In genomic region chr17:47754246-47754645, GRCm38 (mm10) we compare ENCODE assay signal across 9 mouse cellular contexts. TPM values are rescaled to one million over a fixed set of nuclear protein-coding genes. Genes with fewer than 3 reads are reported as not detected.
DNase-seq lines count a peak whose midpoint lies in the region; ATAC-seq and TF ChIP-seq lines count a peak whose summit lies in the region.
"Had no signal": no experiment of that assay in that cellular context is flagged by ENCODE, and none has a peak within 500 bp of the region (broad histone marks: within the 10 kb centered on the region; RNA-seq: fewer than 3 reads in every experiment).

No protein-coding gene starts in this region.

- no peaks in the 10 kb centered on the region for H3K36me3 ChIP-seq in lung, postnatal 0 days (ENCODE audit: insufficient read depth, low read length)
- H3K36me3 ChIP-seq in stomach, postnatal 0 days (ENCODE audit: control insufficient read depth, insufficient read depth, low read length) = no peaks in the 10 kb centered on the region
- H3K36me3 ChIP-seq in forebrain, embryonic 14.5 days (ENCODE audit: control insufficient read depth, insufficient read depth, low read length) = no peaks in the 10 kb centered on the region
- no peaks in the 10 kb centered on the region for H3K36me3 ChIP-seq in hindbrain, postnatal 0 days (ENCODE audit: insufficient read depth, low read length)

- no peak overlapping the region for H3K4me3 ChIP-seq in lung, postnatal 0 days (ENCODE audit: low read depth, low read length)
- H3K4me3 ChIP-seq in stomach, postnatal 0 days (ENCODE audit: low read depth, low read length) = no peak overlapping the region
- no peak overlapping the region for H3K4me3 ChIP-seq in forebrain, embryonic 14.5 days (ENCODE audit: low read depth, low read length)
- H3K4me3 ChIP-seq in hindbrain, postnatal 0 days (ENCODE audit: low read length) = no peak overlapping the region

- 0 out of 2 replicates have a peak, but pooled peaks cover 3% of the 10 kb centered on the region for H3K4me1 ChIP-seq in lung, postnatal 0 days (ENCODE audit: insufficient read depth, low read depth, low read length)
- H3K4me1 ChIP-seq in stomach, postnatal 0 days (replicated peaks; ENCODE audit: control insufficient read depth, insufficient read depth) = no peaks in the 10 kb centered on the region
- H3K4me1 ChIP-seq in forebrain, embryonic 14.5 days (ENCODE audit: control insufficient read depth, insufficient read depth, low read length) = no peaks in the 10 kb centered on the region
- no peaks in the 10 kb centered on the region for H3K4me1 ChIP-seq in hindbrain, postnatal 0 days (ENCODE audit: insufficient read depth, low read length)

- no peak overlapping the region for H3K4me2 ChIP-seq in lung, postnatal 0 days (replicated peaks; ENCODE audit: low read depth, low read length)
- H3K4me2 ChIP-seq in stomach, postnatal 0 days (replicated peaks; ENCODE audit: low read depth) = no peak overlapping the region
- no peak overlapping the region for H3K4me2 ChIP-seq in forebrain, embryonic 14.5 days (ENCODE audit: low read length)
- no peak overlapping the region for H3K4me2 ChIP-seq in hindbrain, postnatal 0 days (ENCODE audit: low read depth, low read length)

- H3K27me3 ChIP-seq in lung, postnatal 0 days (replicated peaks; ENCODE audit: insufficient read depth, low read length) = no peaks in the 10 kb centered on the region
- H3K27me3 ChIP-seq in stomach, postnatal 0 days (ENCODE audit: control insufficient read depth, insufficient read depth, low read length) = no peaks in the 10 kb centered on the region
- no peaks in the 10 kb centered on the region for H3K27me3 ChIP-seq in forebrain, embryonic 14.5 days (replicated peaks; ENCODE audit: control insufficient read depth, insufficient read depth, low read length)
- no peaks in the 10 kb centered on the region for H3K27me3 ChIP-seq in hindbrain, postnatal 0 days (ENCODE audit: insufficient read depth, low read length)

- peak; percentile 82 for ATAC-seq in lung, postnatal 0 days
- no peak for ATAC-seq in stomach, postnatal 0 days (ENCODE audit: low FRiP score, low TSS enrichment)
- ATAC-seq in forebrain, embryonic 14.5 days = no peak
- no peak for ATAC-seq in hindbrain, postnatal 0 days
- ATAC-seq in activated CD4-positive, CD25-positive, alpha-beta regulatory T cell, adult 4 months = no peak

- H3K9me3 ChIP-seq in lung, postnatal 0 days (ENCODE audit: low read length) = no peaks in the 10 kb centered on the region
- H3K9me3 ChIP-seq in stomach, postnatal 0 days (ENCODE audit: control insufficient read depth, low read length) = no peaks in the 10 kb centered on the region
- no peaks in the 10 kb centered on the region for H3K9me3 ChIP-seq in forebrain, embryonic 14.5 days (replicated peaks; ENCODE audit: control insufficient read depth, low read length)
- no peaks in the 10 kb centered on the region for H3K9me3 ChIP-seq in hindbrain, postnatal 0 days (ENCODE audit: low read length)

- H3K27ac ChIP-seq in lung, postnatal 0 days (ENCODE audit: low read length) = peak overlapping the region; percentile 49; the same call in 1 of the 2 replicates
- H3K27ac ChIP-seq in stomach, postnatal 0 days (replicated peaks) = no peak overlapping the region
- H3K27ac ChIP-seq in forebrain, embryonic 14.5 days (ENCODE audit: low read depth, low read length) = no peak overlapping the region
- H3K27ac ChIP-seq in hindbrain, postnatal 0 days = no peak overlapping the region

- no peak for TF ChIP-seq EP300 in lung, postnatal 0 days (IDR thresholded peaks at IDR 0.05)
- TF ChIP-seq EP300 in stomach, postnatal 0 days (optimal IDR thresholded peaks at IDR 0.05) = no peak

- peak; percentile 64 for DNase-seq in urinary bladder, postnatal 14 days (ENCODE audit: low spot score)
- no peak for DNase-seq in urinary bladder, postnatal 10 days (ENCODE audit: low spot score)
- DNase-seq in heart, adult 8-10 months (ENCODE audit: low spot score) = peak; percentile 81
- peak; percentile 90 for DNase-seq in lung, postnatal 0 days (ENCODE audit: low spot score)
- DNase-seq in stomach, postnatal 0 days (ENCODE audit: low spot score) = peak; percentile 63
- DNase-seq in forebrain, embryonic 14.5 days (ENCODE audit: low spot score) = no peak
- DNase-seq in hindbrain, postnatal 0 days (ENCODE audit: low spot score) = no peak

- H3K9ac ChIP-seq in lung, postnatal 0 days (replicated peaks; ENCODE audit: low read depth) = no peak overlapping the region
- H3K9ac ChIP-seq in stomach, postnatal 0 days (ENCODE audit: low read length) = no peak overlapping the region
- H3K9ac ChIP-seq in forebrain, embryonic 14.5 days (ENCODE audit: low read length) = no peak overlapping the region
- H3K9ac ChIP-seq in hindbrain, postnatal 0 days (replicated peaks; ENCODE audit: low read length) = no peak overlapping the region

- no peak for TF ChIP-seq CTCF in lung, postnatal 0 days (IDR thresholded peaks at IDR 0.05)
- TF ChIP-seq CTCF in stomach, postnatal 0 days (IDR thresholded peaks at IDR 0.05; ENCODE audit: low read depth) = no peak
- TF ChIP-seq CTCF in hindbrain, postnatal 0 days (IDR thresholded peaks at IDR 0.05; ENCODE audit: low read depth) = no peak

- 66% methylated on average over 10 of the region's 13 CpGs for WGBS in lung, postnatal 0 days
- WGBS in stomach, postnatal 0 days = 74% methylated on average over 12 of the region's 13 CpGs
- 85% methylated on average over 11 of the region's 13 CpGs for WGBS in forebrain, embryonic 14.5 days
- WGBS in hindbrain, postnatal 0 days = 83% methylated on average over 11 of the region's 13 CpGs

RNA-seq across cellular contexts. Expression of gene Tfeb, which starts 17.4 kb away (rescaled TPM):
- total RNA-seq in heart, adult 8-10 months (2022) = 10 to 100 TPM; 36.9 to 42.6 (median 39.1) TPM
- polyA plus RNA-seq in lung, postnatal 0 days (2015; fragmentation: Nextera tagmentation; extraction: Ambion mirVana) = 17.8 and 21.3 TPM in 2 replicates
- 10.4 and 13.8 TPM in 2 replicates for polyA plus RNA-seq in stomach, postnatal 0 days (2015; fragmentation: Nextera tagmentation; extraction: Ambion mirVana)
- polyA plus RNA-seq in forebrain, embryonic 14.5 days (2014; fragmentation: Nextera tagmentation; extraction: Ambion mirVana) = 2.2 and 2.4 TPM in 2 replicates
- total RNA-seq in hindbrain, postnatal 0 days (2014; rRNA removed) = 10.0 and 13.2 TPM in 2 replicates
- polyA plus RNA-seq in hindbrain, postnatal 0 days (2015; fragmentation: Nextera tagmentation; extraction: Ambion mirVana) = 6.6 TPM in 2 replicates
- polyA plus RNA-seq in activated CD4-positive, CD25-positive, alpha-beta regulatory T cell, adult 4 months (2017; shearing (Covaris generic)) = 10 to 100 TPM in 1 of 2 experiments, 1 to 10 TPM in 1; 8.7 to 14.9 TPM

RNA-seq across cellular contexts. Expression of gene Pgc, which starts 27.6 kb away (rescaled TPM):
- not detected for total RNA-seq in heart, adult 8-10 months (2022)
- polyA plus RNA-seq in lung, postnatal 0 days (2015; fragmentation: Nextera tagmentation; extraction: Ambion mirVana) = 22.6 and 25.4 TPM in 2 replicates
- 1,647 and 1,784 TPM in 2 replicates for polyA plus RNA-seq in stomach, postnatal 0 days (2015; fragmentation: Nextera tagmentation; extraction: Ambion mirVana)
- not detected in 2 replicates for polyA plus RNA-seq in forebrain, embryonic 14.5 days (2014; fragmentation: Nextera tagmentation; extraction: Ambion mirVana)
- 0.21 TPM in 1 of 2 replicates, not detected in the other for total RNA-seq in hindbrain, postnatal 0 days (2014; rRNA removed)
- 0.14 and 0.42 TPM in 2 replicates for polyA plus RNA-seq in hindbrain, postnatal 0 days (2015; fragmentation: Nextera tagmentation; extraction: Ambion mirVana)
- polyA plus RNA-seq in activated CD4-positive, CD25-positive, alpha-beta regulatory T cell, adult 4 months (2017; shearing (Covaris generic)) = not detected
- polyA plus RNA-seq: neural tube, embryonic 11.5 days had no signal

RNA-seq across cellular contexts. Expression of gene Prickle4, which starts 59.7 kb away (rescaled TPM):
- 1 to 10 TPM; 3.0 to 5.6 (median 3.7) TPM for total RNA-seq in heart, adult 8-10 months (2022)
- 0.94 and 1.9 TPM in 2 replicates for polyA plus RNA-seq in lung, postnatal 0 days (2015; fragmentation: Nextera tagmentation; extraction: Ambion mirVana)
- polyA plus RNA-seq in stomach, postnatal 0 days (2015; fragmentation: Nextera tagmentation; extraction: Ambion mirVana) = 0.19 and 0.51 TPM in 2 replicates
- polyA plus RNA-seq in forebrain, embryonic 14.5 days (2014; fragmentation: Nextera tagmentation; extraction: Ambion mirVana) = 0.42 and 0.62 TPM in 2 replicates
- 2.2 TPM in 1 of 2 replicates, not detected in the other for total RNA-seq in hindbrain, postnatal 0 days (2014; rRNA removed)
- 1.5 and 1.8 TPM in 2 replicates for polyA plus RNA-seq in hindbrain, postnatal 0 days (2015; fragmentation: Nextera tagmentation; extraction: Ambion mirVana)
- not detected for polyA plus RNA-seq in activated CD4-positive, CD25-positive, alpha-beta regulatory T cell, adult 4 months (2017; shearing (Covaris generic))

RNA-seq across cellular contexts. Expression of gene Gm21981, which starts 60.0 kb away (rescaled TPM):
- total RNA-seq in heart, adult 8-10 months (2022) = under 1 TPM; 0.31 to 0.68 (median 0.48) TPM
- polyA plus RNA-seq in lung, postnatal 0 days (2015; fragmentation: Nextera tagmentation; extraction: Ambion mirVana) = 0.18 and 0.42 TPM in 2 replicates
- 0.16 TPM in 1 of 2 replicates, not detected in the other for polyA plus RNA-seq in stomach, postnatal 0 days (2015; fragmentation: Nextera tagmentation; extraction: Ambion mirVana)
- polyA plus RNA-seq in forebrain, embryonic 14.5 days (2014; fragmentation: Nextera tagmentation; extraction: Ambion mirVana) = 4.7 and 4.8 TPM in 2 replicates
- 5.5 and 8.3 TPM in 2 replicates for total RNA-seq in hindbrain, postnatal 0 days (2014; rRNA removed)
- 0.79 and 0.85 TPM in 2 replicates for polyA plus RNA-seq in hindbrain, postnatal 0 days (2015; fragmentation: Nextera tagmentation; extraction: Ambion mirVana)
- polyA plus RNA-seq in activated CD4-positive, CD25-positive, alpha-beta regulatory T cell, adult 4 months (2017; shearing (Covaris generic)) = not detected

Comparison
In these comparisons a context has a peak if more than half of its experiments do, and no peak if none do; other contexts are left out.
1. DNase-seq: peak in urinary bladder, postnatal 14 days (single experiment), heart, adult 8-10 months (single experiment), lung, postnatal 0 days (single experiment) and stomach, postnatal 0 days (single experiment); none in urinary bladder, postnatal 10 days (single experiment), forebrain, embryonic 14.5 days (single experiment) and hindbrain, postnatal 0 days (single experiment).
2. RNA of gene Pgc, which starts 27.6 kb away (polyA plus RNA-seq): 1,647 to 1,784 TPM in stomach, postnatal 0 days; 22.6 to 25.4 TPM in lung, postnatal 0 days, 0.14 to 0.42 TPM in hindbrain, postnatal 0 days, not detected in forebrain, embryonic 14.5 days and not detected in activated CD4-positive, CD25-positive, alpha-beta regulatory T cell, adult 4 months; every median in the first group is over 10 times any median in the second.